Comparison of ENCODE assay signal across 7 mouse cellular contexts in the genomic region with DNA sequence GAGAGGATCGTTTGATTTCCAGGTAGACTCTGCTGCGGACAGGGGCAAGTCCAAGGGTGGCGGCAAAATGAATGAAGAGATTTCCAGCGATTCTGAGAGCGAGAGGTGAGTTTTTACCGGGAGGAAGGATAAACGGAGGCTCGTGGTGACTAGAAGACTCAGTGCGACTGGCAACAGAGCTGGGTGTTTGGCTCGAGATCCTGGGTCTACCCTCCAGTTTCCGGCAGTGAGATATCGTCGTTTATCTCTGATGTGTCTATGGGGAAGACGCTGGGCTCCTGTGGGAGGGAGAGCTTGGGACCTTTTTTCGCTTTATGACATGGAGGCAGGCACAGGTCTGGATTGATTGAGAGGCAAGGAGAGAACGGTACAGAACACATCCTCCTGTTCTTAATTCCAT. TPM values are rescaled to one million over a fixed set of nuclear protein-coding genes. Genes with fewer than 3 reads are reported as not detected.
DNase-seq lines count a peak whose midpoint lies in the region; ATAC-seq and TF ChIP-seq lines count a peak whose summit lies in the region.

No protein-coding gene starts in this region.

- no peaks in the 10 kb centered on the region for H3K9me3 ChIP-seq in lung, embryonic 14.5 days (ENCODE audit: low read depth, low read length)
- no peaks in the 10 kb centered on the region for H3K9me3 ChIP-seq in forebrain, postnatal 0 days (ENCODE audit: low read length)
- H3K9me3 ChIP-seq in liver, embryonic 14.5 days (ENCODE audit: control insufficient read depth, low read length), result no peaks in the 10 kb centered on the region
- no peaks in the 10 kb centered on the region for H3K9me3 ChIP-seq in stomach, postnatal 0 days (ENCODE audit: control insufficient read depth, low read length)

- H3K36me3 ChIP-seq in lung, embryonic 14.5 days (ENCODE audit: insufficient read depth), result peaks cover 17% of the 10 kb centered on the region
- H3K36me3 ChIP-seq in forebrain, postnatal 0 days (ENCODE audit: insufficient read depth), result peaks cover 17% of the 10 kb centered on the region
- H3K36me3 ChIP-seq in liver, embryonic 14.5 days (replicated peaks; ENCODE audit: control insufficient read depth, insufficient read depth, low read depth), result no peaks in the 10 kb centered on the region; the same call in 1 of the 2 replicates
- peaks cover 3% of the 10 kb centered on the region; the same call in 1 of the 2 replicates for H3K36me3 ChIP-seq in stomach, postnatal 0 days (ENCODE audit: control insufficient read depth, insufficient read depth, low read length)

- no peaks in the 10 kb centered on the region for H3K27me3 ChIP-seq in lung, embryonic 14.5 days (ENCODE audit: insufficient read depth, low read length)
- H3K27me3 ChIP-seq in forebrain, postnatal 0 days (ENCODE audit: insufficient read depth, low read length), result no peaks in the 10 kb centered on the region
- H3K27me3 ChIP-seq in liver, embryonic 14.5 days (ENCODE audit: control insufficient read depth, insufficient read depth, low read length), result no peaks in the 10 kb centered on the region
- H3K27me3 ChIP-seq in stomach, postnatal 0 days (ENCODE audit: control insufficient read depth, insufficient read depth, low read length), result no peaks in the 10 kb centered on the region

- no peak for TF ChIP-seq EP300 in liver, embryonic 14.5 days (IDR thresholded peaks at IDR 0.05; ENCODE audit: low read depth)
- no peak for TF ChIP-seq EP300 in stomach, postnatal 0 days (optimal IDR thresholded peaks at IDR 0.05)

- TF ChIP-seq POLR2A in cortical plate, adult 2 months (IDR thresholded peaks at IDR 0.05; ENCODE audit: extremely low read depth, insufficient read depth, low read length), result no peak

- H3K4me2 ChIP-seq in lung, embryonic 14.5 days, result peak overlapping the region; percentile 91
- H3K4me2 ChIP-seq in forebrain, postnatal 0 days (ENCODE audit: low read depth), result peak overlapping the region; percentile 85
- peak overlapping the region; percentile 92 for H3K4me2 ChIP-seq in liver, embryonic 14.5 days (ENCODE audit: low read depth)
- peak overlapping the region; percentile 90 for H3K4me2 ChIP-seq in stomach, postnatal 0 days (replicated peaks; ENCODE audit: low read depth)

- no peak overlapping the region for H3K27ac ChIP-seq in lung, embryonic 14.5 days (ENCODE audit: low read depth)
- H3K27ac ChIP-seq in cortical plate, adult 2 months (ENCODE audit: insufficient read depth, low read length), result no peak overlapping the region
- H3K27ac ChIP-seq in forebrain, postnatal 0 days (ENCODE audit: low read depth, low read length), result peak overlapping the region; percentile 37
- H3K27ac ChIP-seq in liver, embryonic 14.5 days, result no peak overlapping the region
- H3K27ac ChIP-seq in stomach, postnatal 0 days (replicated peaks), result 0 out of 2 replicates have a peak overlapping the region, but pooled peaks have one; percentile 40

- DNase-seq in lung, embryonic 14.5 days, result no peak
- DNase-seq in lung, postnatal 36 days, result no peak
- DNase-seq in forebrain, postnatal 0 days, result no peak
- no peak for DNase-seq in liver, embryonic 14.5 days (ENCODE audit: low read depth in 3 of 3, low spot score in 3 of 3)
- no peak for DNase-seq in stomach, postnatal 0 days (ENCODE audit: low spot score)
- DNase-seq in c-Kit-positive CD71-positive TER-119-positive erythroid progenitor cells, embryonic 14.5 days (ENCODE audit: low spot score), result no peak

- WGBS in lung, embryonic 14.5 days, result 2% methylated on average over 16 of the region's 16 CpGs
- WGBS in forebrain, postnatal 0 days, result 4% methylated on average over 16 of the region's 16 CpGs
- under 1% methylated on average over 16 of the region's 16 CpGs for WGBS in liver, embryonic 14.5 days (ENCODE audit: insufficient replicate concordance)
- WGBS in stomach, postnatal 0 days, result 2% methylated on average over 16 of the region's 16 CpGs

- H3K4me1 ChIP-seq in lung, embryonic 14.5 days (ENCODE audit: insufficient read depth), result peaks cover 15% of the 10 kb centered on the region
- H3K4me1 ChIP-seq in cortical plate, adult 2 months (ENCODE audit: control insufficient read depth, insufficient read depth, low read length), result peaks cover 7% of the 10 kb centered on the region; the same call in 1 of the 2 replicates
- peaks cover 5% of the 10 kb centered on the region; the same call in 1 of the 2 replicates for H3K4me1 ChIP-seq in forebrain, postnatal 0 days (ENCODE audit: insufficient read depth)
- peaks cover 6 to 12% of the 10 kb centered on the region in 2 experiments; a peak in 3 of 4 replicates for H3K4me1 ChIP-seq in liver, embryonic 14.5 days (replicated peaks; ENCODE audit: control insufficient read depth in 2 of 2, insufficient read depth in 2 of 2, low read length in 1 of 2)
- peaks cover 4% of the 10 kb centered on the region; the same call in 1 of the 2 replicates for H3K4me1 ChIP-seq in stomach, postnatal 0 days (replicated peaks; ENCODE audit: control insufficient read depth, insufficient read depth)

- no peak for ATAC-seq in lung, embryonic 14.5 days (ENCODE audit: insufficient read depth)
- no peak for ATAC-seq in forebrain, postnatal 0 days
- ATAC-seq in liver, embryonic 14.5 days (ENCODE audit: insufficient read depth), result no peak
- no peak for ATAC-seq in stomach, postnatal 0 days (ENCODE audit: low FRiP score, low TSS enrichment)

- H3K9ac ChIP-seq in lung, embryonic 14.5 days, result peak overlapping the region; percentile 63
- H3K9ac ChIP-seq in forebrain, postnatal 0 days, result peak overlapping the region; percentile 63
- H3K9ac ChIP-seq in liver, embryonic 14.5 days (replicated peaks), result peak overlapping the region; percentile 55
- peak overlapping the region; percentile 71 for H3K9ac ChIP-seq in stomach, postnatal 0 days (ENCODE audit: low read length)

- H3K4me3 ChIP-seq in lung, embryonic 14.5 days (ENCODE audit: low read depth, low read length), result peak overlapping the region; percentile 60
- peak overlapping the region; percentile 62 for H3K4me3 ChIP-seq in cortical plate, adult 2 months (ENCODE audit: insufficient read depth, low read length)
- peak overlapping the region; percentile 47 for H3K4me3 ChIP-seq in forebrain, postnatal 0 days (ENCODE audit: low read depth, low read length)
- H3K4me3 ChIP-seq in liver, embryonic 14.5 days (ENCODE audit: insufficient read depth in 1 of 2, low read depth in 2 of 2, low read length in 2 of 2), result peak overlapping the region; percentile 63 to 75
- H3K4me3 ChIP-seq in stomach, postnatal 0 days (ENCODE audit: low read depth, low read length), result peak overlapping the region; percentile 58

- TF ChIP-seq CTCF in lung, embryonic 14.5 days (IDR thresholded peaks at IDR 0.05; ENCODE audit: low read depth), result no peak
- TF ChIP-seq CTCF in cortical plate, adult 2 months (IDR thresholded peaks at IDR 0.05; ENCODE audit: extremely low read depth, insufficient read depth, low read length), result no peak
- TF ChIP-seq CTCF in forebrain, postnatal 0 days (IDR thresholded peaks at IDR 0.05; ENCODE audit: low read depth), result no peak
- no peak for TF ChIP-seq CTCF in liver, embryonic 14.5 days (IDR thresholded peaks at IDR 0.05; ENCODE audit: low read depth)
- TF ChIP-seq CTCF in stomach, postnatal 0 days (IDR thresholded peaks at IDR 0.05; ENCODE audit: low read depth), result no peak

RNA-seq across cellular contexts. Expression of a gene that starts 0.9 kb away (rescaled TPM):
- 1.6 and 2.4 TPM in 2 replicates for polyA plus RNA-seq in lung, embryonic 14.5 days (2014; fragmentation: Nextera tagmentation; extraction: Ambion mirVana)
- polyA plus RNA-seq in cortical plate, adult 2 months (2012; rRNA removed), result 3.7 and 4.6 TPM in 2 replicates
- total RNA-seq in forebrain, postnatal 0 days (2014; rRNA removed), result 2.2 and 6.2 TPM in 2 replicates
- 1.4 and 1.7 TPM in 2 replicates for polyA plus RNA-seq in forebrain, postnatal 0 days (2015; fragmentation: Nextera tagmentation; extraction: Ambion mirVana)
- 1.3 TPM in 2 replicates for polyA plus RNA-seq in liver, embryonic 14.5 days (2012; rRNA removed)
- 0.77 and 0.91 TPM in 2 replicates for polyA plus RNA-seq in liver, embryonic 14.5 days (2014; fragmentation: Nextera tagmentation; extraction: Ambion mirVana)
- polyA plus RNA-seq in stomach, postnatal 0 days (2015; fragmentation: Nextera tagmentation; extraction: Ambion mirVana), result 5.8 TPM in 2 replicates

RNA-seq across cellular contexts. Expression of a gene that starts 1.9 kb away (rescaled TPM):
- polyA plus RNA-seq in lung, embryonic 14.5 days (2014; fragmentation: Nextera tagmentation; extraction: Ambion mirVana), result 45.2 and 52.7 TPM in 2 replicates
- 46.3 and 47.6 TPM in 2 replicates for polyA plus RNA-seq in cortical plate, adult 2 months (2012; rRNA removed)
- 45.6 and 52.9 TPM in 2 replicates for total RNA-seq in forebrain, postnatal 0 days (2014; rRNA removed)
- polyA plus RNA-seq in forebrain, postnatal 0 days (2015; fragmentation: Nextera tagmentation; extraction: Ambion mirVana), result 46.5 and 47.3 TPM in 2 replicates
- polyA plus RNA-seq in liver, embryonic 14.5 days (2012; rRNA removed), result 18.1 and 18.8 TPM in 2 replicates
- polyA plus RNA-seq in liver, embryonic 14.5 days (2014; fragmentation: Nextera tagmentation; extraction: Ambion mirVana), result 22.1 and 25.1 TPM in 2 replicates
- polyA plus RNA-seq in stomach, postnatal 0 days (2015; fragmentation: Nextera tagmentation; extraction: Ambion mirVana), result 22.4 and 23.3 TPM in 2 replicates

RNA-seq across cellular contexts. Expression of a gene that starts 11.9 kb away (rescaled TPM):
- 0.26 and 0.34 TPM in 2 replicates for polyA plus RNA-seq in lung, embryonic 14.5 days (2014; fragmentation: Nextera tagmentation; extraction: Ambion mirVana)
- polyA plus RNA-seq in cortical plate, adult 2 months (2012; rRNA removed), result 18.7 and 19.0 TPM in 2 replicates
- total RNA-seq in forebrain, postnatal 0 days (2014; rRNA removed), result 1.5 and 1.8 TPM in 2 replicates
- 2.3 and 3.0 TPM in 2 replicates for polyA plus RNA-seq in forebrain, postnatal 0 days (2015; fragmentation: Nextera tagmentation; extraction: Ambion mirVana)
- not detected in 2 replicates for polyA plus RNA-seq in liver, embryonic 14.5 days (2012; rRNA removed)
- polyA plus RNA-seq in liver, embryonic 14.5 days (2014; fragmentation: Nextera tagmentation; extraction: Ambion mirVana), result not detected in 2 replicates
- polyA plus RNA-seq in stomach, postnatal 0 days (2015; fragmentation: Nextera tagmentation; extraction: Ambion mirVana), result 0.15 and 0.23 TPM in 2 replicates

RNA-seq across cellular contexts. Expression of a gene that starts 22.1 kb away (rescaled TPM):
- polyA plus RNA-seq in lung, embryonic 14.5 days (2014; fragmentation: Nextera tagmentation; extraction: Ambion mirVana), result not detected in 2 replicates
- not detected in 2 replicates for polyA plus RNA-seq in cortical plate, adult 2 months (2012; rRNA removed)
- not detected in 2 replicates for total RNA-seq in forebrain, postnatal 0 days (2014; rRNA removed)
- polyA plus RNA-seq in forebrain, postnatal 0 days (2015; fragmentation: Nextera tagmentation; extraction: Ambion mirVana), result not detected in 2 replicates
- polyA plus RNA-seq in liver, embryonic 14.5 days (2012; rRNA removed), result not detected in 2 replicates
- not detected in 2 replicates for polyA plus RNA-seq in liver, embryonic 14.5 days (2014; fragmentation: Nextera tagmentation; extraction: Ambion mirVana)
- not detected in 2 replicates for polyA plus RNA-seq in stomach, postnatal 0 days (2015; fragmentation: Nextera tagmentation; extraction: Ambion mirVana)

RNA-seq across cellular contexts. Expression of a gene that starts 24.6 kb away (rescaled TPM):
- polyA plus RNA-seq in lung, embryonic 14.5 days (2014; fragmentation: Nextera tagmentation; extraction: Ambion mirVana), result 95.9 and 109 TPM in 2 replicates
- 304 and 306 TPM in 2 replicates for polyA plus RNA-seq in cortical plate, adult 2 months (2012; rRNA removed)
- total RNA-seq in forebrain, postnatal 0 days (2014; rRNA removed), result 454 and 602 TPM in 2 replicates
- polyA plus RNA-seq in forebrain, postnatal 0 days (2015; fragmentation: Nextera tagmentation; extraction: Ambion mirVana), result 251 and 273 TPM in 2 replicates
- polyA plus RNA-seq in liver, embryonic 14.5 days (2012; rRNA removed), result 11.3 and 18.3 TPM in 2 replicates
- 5.6 and 5.7 TPM in 2 replicates for polyA plus RNA-seq in liver, embryonic 14.5 days (2014; fragmentation: Nextera tagmentation; extraction: Ambion mirVana)
- 16.8 and 20.3 TPM in 2 replicates for polyA plus RNA-seq in stomach, postnatal 0 days (2015; fragmentation: Nextera tagmentation; extraction: Ambion mirVana)

Comparison
In these comparisons a context has a peak if more than half of its experiments do, and no peak if none do; other contexts are left out.
1. H3K27ac ChIP-seq: peak in forebrain, postnatal 0 days (single experiment) and stomach, postnatal 0 days (single experiment); none in lung, embryonic 14.5 days (single experiment), cortical plate, adult 2 months (single experiment) and liver, embryonic 14.5 days (single experiment).
2. Peak in every context shown above with its lines, with median percentiles within 50 percentile points of each other: H3K4me2 ChIP-seq, H3K4me3 ChIP-seq and H3K9ac ChIP-seq.